Mouse (Mus musculus): Measurements from ENCODE around the gene Creb3l4.
A peak's percentile ranks its signal among the peaks of the same experiment; 100 is the strongest.

Gene Creb3l4

GRCm38 (mm10) chr3:90231507-90232333 lies 11.6 kb downstream of the Creb3l4 start, which contains the start of gene Jtb:
Gene Jtb, plus strand, starts transcription at chr3:90231597.
- peak; percentile 97 to 98 for DNase-seq (ENCODE audit: low spot score in 2 of 2)

- no peak for DNase-seq (ENCODE audit: low spot score in 2 of 2)
Measured at GRCm38 (mm10) chr3:90231075-90231474, 12.2 kb downstream of the Creb3l4 start.

- no peak for DNase-seq (ENCODE audit: low spot score in 2 of 2)
Measured at GRCm38 (mm10) chr3:90224331-90224730, 19.0 kb downstream of the Creb3l4 start.

- DNase-seq (ENCODE audit: low spot score in 2 of 2), result no peak
Measured at GRCm38 (mm10) chr3:90222941-90223340, 20.4 kb downstream of the Creb3l4 start.

GRCm38 (mm10) chr3:90222455-90222854 lies 20.9 kb downstream of the Creb3l4 start:
- no peak for DNase-seq (ENCODE audit: low spot score in 2 of 2)

GRCm38 (mm10) chr3:90221123-90221522 lies 22.2 kb downstream of the Creb3l4 start:
- no peak for DNase-seq (ENCODE audit: low spot score in 2 of 2)

GRCm38 (mm10) chr3:90220531-90220951 lies 22.8 kb downstream of the Creb3l4 start:
- peak; percentile 70 to 71 for DNase-seq (ENCODE audit: low spot score in 2 of 2)

- peak; percentile 52 to 64 for DNase-seq (ENCODE audit: low spot score in 2 of 2)
Measured at GRCm38 (mm10) chr3:90220088-90220487, 23.2 kb downstream of the Creb3l4 start.

GRCm38 (mm10) chr3:90215825-90216380 lies 27.4 kb downstream of the Creb3l4 start:
- no peak for DNase-seq (ENCODE audit: low spot score in 2 of 2)

- peak; percentile 31 to 57 for DNase-seq (ENCODE audit: low spot score in 2 of 2)
Measured at GRCm38 (mm10) chr3:90213956-90214684, 29.2 kb downstream of the Creb3l4 start.

- peak; percentile 95 to 97 for DNase-seq (ENCODE audit: low spot score in 2 of 2)
Measured at GRCm38 (mm10) chr3:90213377-90213866, 29.9 kb downstream of the Creb3l4 start, which contains the start of the genes Rps27 and Rab13. Gene Rps27, minus strand, starts transcription at chr3:90213651. Gene Rab13, plus strand, starts transcription at chr3:90213695.

GRCm38 (mm10) chr3:90212723-90213122 lies 30.6 kb downstream of the Creb3l4 start:
- DNase-seq (ENCODE audit: low spot score in 2 of 2), result no peak

- DNase-seq (ENCODE audit: low spot score in 2 of 2), result no peak
Measured at GRCm38 (mm10) chr3:90211475-90212398, 31.6 kb downstream of the Creb3l4 start.

GRCm38 (mm10) chr3:90209908-90210566 lies 33.3 kb downstream of the Creb3l4 start:
- DNase-seq (ENCODE audit: low spot score in 2 of 2), result no peak

GRCm38 (mm10) chr3:90208662-90209061 lies 34.6 kb downstream of the Creb3l4 start:
- no peak for DNase-seq (ENCODE audit: low spot score in 2 of 2)

GRCm38 (mm10) chr3:90204582-90204981 lies 38.7 kb downstream of the Creb3l4 start:
- no peak for DNase-seq (ENCODE audit: low spot score in 2 of 2)

- no peak for DNase-seq (ENCODE audit: low spot score in 2 of 2)
Measured at GRCm38 (mm10) chr3:90203619-90204018, 39.7 kb downstream of the Creb3l4 start.

GRCm38 (mm10) chr3:90202884-90203283 lies 40.4 kb downstream of the Creb3l4 start:
- DNase-seq (ENCODE audit: low spot score in 2 of 2), result no peak

GRCm38 (mm10) chr3:90197548-90197947 lies 45.8 kb downstream of the Creb3l4 start:
- no peak for DNase-seq (ENCODE audit: low spot score in 2 of 2)

GRCm38 (mm10) chr3:90195644-90196043 lies 47.7 kb downstream of the Creb3l4 start:
- DNase-seq (ENCODE audit: low spot score in 2 of 2), result no peak

Data from right cerebral cortex, postnatal 10 days (tissue).